Mouse (Mus musculus): ENCODE measurements around the gene Nfix. TPM values are rescaled to one million over a fixed set of nuclear protein-coding genes. Genes with fewer than 3 reads are reported as not detected.
A peak's percentile ranks its signal among the peaks of the same experiment; 100 is the strongest.

Gene Nfix
- polyA plus RNA-seq, 1 experiment = 74.6 TPM

GRCm38 (mm10) chr8:84783198-84783918 lies 16.8 kb downstream of the Nfix start:
- Histone ChIP-seq H3K4me1 (ENCODE audit: control insufficient read depth, insufficient read depth, insufficient read length, low read length) (peaks cover 66% of the 10 kb centered on the region), H3K4me3 (ENCODE audit: insufficient read depth, low read depth, low read length) (no peak overlapping the region), H3K27ac (replicated peaks; ENCODE audit: low read depth, low read length) (peak overlapping the region; percentile 58)

GRCm38 (mm10) chr8:84782680-84783079 lies 17.5 kb downstream of the Nfix start:
- Histone ChIP-seq H3K4me1 (ENCODE audit: control insufficient read depth, insufficient read depth, insufficient read length, low read length) (peaks cover 65% of the 10 kb centered on the region), H3K4me3 (ENCODE audit: insufficient read depth, low read depth, low read length) (no peak overlapping the region), H3K27ac (replicated peaks; ENCODE audit: low read depth, low read length) (peak overlapping the region; percentile 66)

GRCm38 (mm10) chr8:84781686-84782505 lies 18.2 kb downstream of the Nfix start:
- H3K4me3 ChIP-seq (ENCODE audit: insufficient read depth, low read depth, low read length) = no peak overlapping the region
- H3K4me1 ChIP-seq (ENCODE audit: control insufficient read depth, insufficient read depth, insufficient read length, low read length) = peaks cover 57% of the 10 kb centered on the region
- H3K27ac ChIP-seq (replicated peaks; ENCODE audit: low read depth, low read length) = peak overlapping the region; percentile 66; the same call in 1 of the 2 replicates

GRCm38 (mm10) chr8:84780949-84781680 lies 19.0 kb downstream of the Nfix start:
- Histone ChIP-seq H3K27ac (replicated peaks; ENCODE audit: low read depth, low read length) (0 out of 2 replicates have a peak overlapping the region, but pooled peaks have one; percentile 37), H3K4me3 (ENCODE audit: insufficient read depth, low read depth, low read length) (no peak overlapping the region), H3K4me1 (ENCODE audit: control insufficient read depth, insufficient read depth, insufficient read length, low read length) (peaks cover 50% of the 10 kb centered on the region)

GRCm38 (mm10) chr8:84780225-84780555 lies 20.0 kb downstream of the Nfix start:
- peaks cover 51% of the 10 kb centered on the region for H3K4me1 ChIP-seq (ENCODE audit: control insufficient read depth, insufficient read depth, insufficient read length, low read length)
- peak overlapping the region; percentile 30 for H3K27ac ChIP-seq (replicated peaks; ENCODE audit: low read depth, low read length)
- H3K4me3 ChIP-seq (ENCODE audit: insufficient read depth, low read depth, low read length) = no peak overlapping the region

- Histone ChIP-seq H3K4me3 (ENCODE audit: insufficient read depth, low read depth, low read length) (0 out of 2 replicates have a peak overlapping the region, but pooled peaks have one; percentile 12), H3K27ac (replicated peaks; ENCODE audit: low read depth, low read length) (peak overlapping the region; percentile 30), H3K4me1 (ENCODE audit: control insufficient read depth, insufficient read depth, insufficient read length, low read length) (peaks cover 51% of the 10 kb centered on the region)
These were observed 20.5 kb downstream of the Nfix start for GRCm38 (mm10) chr8:84779519-84780224.

- H3K4me3 ChIP-seq (ENCODE audit: insufficient read depth, low read depth, low read length) = no peak overlapping the region
- peak overlapping the region; percentile 2 for H3K27ac ChIP-seq (replicated peaks; ENCODE audit: low read depth, low read length)
- peaks cover 46% of the 10 kb centered on the region for H3K4me1 ChIP-seq (ENCODE audit: control insufficient read depth, insufficient read depth, insufficient read length, low read length)
These were observed 21.3 kb downstream of the Nfix start for GRCm38 (mm10) chr8:84778638-84779380.

- peak overlapping the region; percentile 2 for H3K27ac ChIP-seq (replicated peaks; ENCODE audit: low read depth, low read length)
- no peak overlapping the region for H3K4me3 ChIP-seq (ENCODE audit: insufficient read depth, low read depth, low read length)
- H3K4me1 ChIP-seq (ENCODE audit: control insufficient read depth, insufficient read depth, insufficient read length, low read length) = peaks cover 43% of the 10 kb centered on the region
These were observed 22.1 kb downstream of the Nfix start for GRCm38 (mm10) chr8:84777899-84778637.

GRCm38 (mm10) chr8:84776569-84776968 lies 23.6 kb downstream of the Nfix start:
- Histone ChIP-seq H3K4me3 (ENCODE audit: insufficient read depth, low read depth, low read length) (no peak overlapping the region), H3K27ac (replicated peaks; ENCODE audit: low read depth, low read length) (no peak overlapping the region), H3K4me1 (ENCODE audit: control insufficient read depth, insufficient read depth, insufficient read length, low read length) (peaks cover 35% of the 10 kb centered on the region)

GRCm38 (mm10) chr8:84775621-84776113 lies 24.5 kb downstream of the Nfix start:
- Histone ChIP-seq H3K4me3 (ENCODE audit: insufficient read depth, low read depth, low read length) (0 out of 2 replicates have a peak overlapping the region, but pooled peaks have one; percentile 12), H3K4me1 (ENCODE audit: control insufficient read depth, insufficient read depth, insufficient read length, low read length) (peaks cover 30% of the 10 kb centered on the region), H3K27ac (replicated peaks; ENCODE audit: low read depth, low read length) (no peak overlapping the region)

- H3K4me3 ChIP-seq (ENCODE audit: insufficient read depth, low read depth, low read length) = peak overlapping the region; percentile 12; the same call in 1 of the 2 replicates
- H3K4me1 ChIP-seq (ENCODE audit: control insufficient read depth, insufficient read depth, insufficient read length, low read length) = peaks cover 30% of the 10 kb centered on the region
- peak overlapping the region; percentile 6 for H3K27ac ChIP-seq (replicated peaks; ENCODE audit: low read depth, low read length)
These were observed 25.0 kb downstream of the Nfix start for GRCm38 (mm10) chr8:84775105-84775591.

GRCm38 (mm10) chr8:84774473-84774911 lies 25.7 kb downstream of the Nfix start:
- Histone ChIP-seq H3K4me3 (ENCODE audit: insufficient read depth, low read depth, low read length) (0 out of 2 replicates have a peak overlapping the region, but pooled peaks have one; percentile 10), H3K27ac (replicated peaks; ENCODE audit: low read depth, low read length) (peak overlapping the region; percentile 42), H3K4me1 (ENCODE audit: control insufficient read depth, insufficient read depth, insufficient read length, low read length) (peaks cover 26% of the 10 kb centered on the region)

- peak overlapping the region; percentile 11; the same call in 1 of the 2 replicates for H3K4me3 ChIP-seq (ENCODE audit: insufficient read depth, low read depth, low read length)
- H3K27ac ChIP-seq (replicated peaks; ENCODE audit: low read depth, low read length) = no peak overlapping the region
- H3K4me1 ChIP-seq (ENCODE audit: control insufficient read depth, insufficient read depth, insufficient read length, low read length) = peaks cover 21% of the 10 kb centered on the region
These were observed 26.3 kb downstream of the Nfix start for GRCm38 (mm10) chr8:84773833-84774232.
